Mouse (Mus musculus) cortical plate, adult 2 months (tissue): ENCODE data around the gene Etv6. TPM values are rescaled to one million over a fixed set of nuclear protein-coding genes. Genes with fewer than 3 reads are reported as not detected.

Source experiments
- H3K27ac ChIP-seq: fragments of 200-500 bp; 2 replicates; pipeline ENCODE4 v1.5.1; 2012; ENCODE audit warnings: low read length, control low read depth, inconsistent platforms; ENCODE audit not compliant: insufficient read depth
- H3K4me1 ChIP-seq: fragments of 200-500 bp; 2 replicates; pipeline ENCODE4 v1.6.1; 2011; ENCODE audit warnings: low read length; ENCODE audit not compliant: control insufficient read depth, insufficient read depth
- H3K4me3 ChIP-seq: fragments of 200-500 bp; 2 replicates; pipeline ENCODE4 v1.5.1; 2011; ENCODE audit warnings: mild to moderate bottlenecking, low read length, control low read depth; ENCODE audit not compliant: insufficient read depth
- CTCF ChIP-seq: fragments of 200-500 bp; IDR thresholded peaks from 2 replicates; pipeline ENCODE4 v1.5.1; 2011; ENCODE audit warnings: mild to moderate bottlenecking, control low read depth, low read length; ENCODE audit not compliant: insufficient read depth; ENCODE audit errors: extremely low read depth
- POLR2A ChIP-seq: fragments of 200-500 bp; IDR thresholded peaks from 2 replicates; pipeline ENCODE4 v1.6.1; 2011; ENCODE audit warnings: mild to moderate bottlenecking, low read length, control low read depth; ENCODE audit not compliant: insufficient read depth; ENCODE audit errors: extremely low read depth
- polyA plus RNA-seq: library from polyadenylated mRNA; depleted of rRNA; stranded (reverse); fragments of >200 nt; gene quantifications from 2 replicates; pipeline ENCODE4 v1.2.3, GENCODE M21; 2012

The Etv6 gene
- polyA plus RNA-seq, 1 experiment: 13.0 TPM

DNA sequence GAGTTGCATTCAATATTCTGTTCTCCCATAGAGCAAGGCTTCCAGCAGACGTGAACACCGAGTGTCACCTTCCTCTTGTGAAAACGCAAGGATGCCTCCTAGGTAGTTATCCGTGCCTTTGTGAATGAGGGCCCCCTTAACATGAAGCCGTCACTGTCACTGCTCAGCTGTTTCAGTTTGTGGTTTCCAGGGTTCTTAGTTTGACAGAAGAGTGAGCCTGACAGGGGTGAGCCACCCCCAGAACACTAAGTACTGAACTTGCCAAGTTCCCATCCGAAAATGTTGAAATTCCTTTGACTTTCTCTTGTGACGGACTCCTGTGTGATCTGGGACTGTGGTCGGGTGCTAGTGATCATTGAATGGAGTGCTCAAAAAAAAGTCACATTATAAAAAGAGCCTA, 129.5 kb downstream of the Etv6 start:
- no peak overlapping the region for H3K4me3 ChIP-seq
- no peak for TF ChIP-seq POLR2A
- TF ChIP-seq CTCF: no peak
- H3K4me1 ChIP-seq: no peaks in the 10 kb centered on the region
- no peak overlapping the region for H3K27ac ChIP-seq

DNA sequence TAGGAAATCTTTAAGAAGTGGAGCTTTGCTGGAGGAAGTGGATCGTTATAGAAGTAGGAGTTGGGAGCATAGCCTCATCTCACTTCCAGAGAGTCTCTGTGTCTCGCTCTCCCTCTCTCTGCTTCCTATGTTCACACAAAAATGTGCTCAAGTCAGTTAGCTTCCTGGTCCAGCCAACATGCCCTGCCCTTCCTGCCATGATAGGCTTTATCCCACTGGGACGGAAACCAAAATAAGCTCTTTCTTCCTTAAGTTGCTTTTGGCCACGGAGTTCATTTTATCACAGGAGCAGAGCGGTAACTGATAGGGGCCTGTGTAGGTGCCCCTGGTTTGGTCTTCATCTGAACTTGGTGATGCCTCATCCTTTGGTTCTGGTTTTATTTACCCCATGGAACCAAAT, 132.5 kb downstream of the Etv6 start:
- Histone ChIP-seq H3K4me3 (no peak overlapping the region), H3K4me1 (peaks cover 6% of the 10 kb centered on the region), H3K27ac (no peak overlapping the region)
- TF ChIP-seq POLR2A (no peak), CTCF (no peak)

DNA sequence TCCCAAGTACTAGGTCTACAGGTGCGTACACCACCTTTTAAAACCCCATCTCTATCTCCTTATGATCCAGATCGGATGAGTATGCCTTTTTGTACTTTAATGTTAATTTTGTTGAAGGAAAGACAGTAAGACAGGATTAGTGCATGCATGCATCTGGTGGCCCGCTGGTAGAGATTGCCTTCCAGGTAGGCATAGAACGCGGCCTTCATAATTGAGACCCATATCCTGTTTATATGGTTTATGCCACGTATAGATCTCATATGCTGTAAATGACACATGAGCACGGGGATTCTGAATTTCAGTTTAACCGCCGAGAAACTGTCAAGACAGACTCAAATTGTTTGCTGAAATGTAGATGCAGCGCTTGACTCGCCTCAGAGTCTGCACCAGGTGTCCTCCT, 133.3 kb downstream of the Etv6 start:
- Histone ChIP-seq H3K4me1 (peaks cover 10% of the 10 kb centered on the region), H3K4me3 (no peak overlapping the region), H3K27ac (no peak overlapping the region)
- no peak for TF ChIP-seq CTCF
- TF ChIP-seq POLR2A: no peak

DNA sequence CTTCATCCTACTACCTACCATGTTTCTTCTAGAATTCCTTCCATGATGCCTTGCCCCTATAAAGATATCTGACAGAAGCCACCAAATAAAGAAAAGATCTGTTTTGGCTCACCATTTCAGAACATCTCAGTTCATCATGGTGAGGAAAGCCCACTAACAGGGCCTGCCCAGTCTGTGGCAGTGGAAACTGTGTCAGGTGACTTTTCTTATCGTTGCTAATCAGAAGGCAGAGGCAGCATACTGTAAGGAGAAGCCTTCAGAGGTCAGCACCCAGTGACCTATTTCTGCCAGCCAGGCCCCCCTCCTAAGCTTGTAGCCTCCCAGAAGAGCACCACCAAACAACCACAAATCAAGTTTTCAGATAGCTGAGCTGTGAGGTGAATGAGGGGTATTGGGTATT, 135.7 kb downstream of the Etv6 start:
- peaks cover 10% of the 10 kb centered on the region for H3K4me1 ChIP-seq
- no peak for TF ChIP-seq POLR2A
- no peak for TF ChIP-seq CTCF
- H3K4me3 ChIP-seq: no peak overlapping the region
- no peak overlapping the region for H3K27ac ChIP-seq

DNA sequence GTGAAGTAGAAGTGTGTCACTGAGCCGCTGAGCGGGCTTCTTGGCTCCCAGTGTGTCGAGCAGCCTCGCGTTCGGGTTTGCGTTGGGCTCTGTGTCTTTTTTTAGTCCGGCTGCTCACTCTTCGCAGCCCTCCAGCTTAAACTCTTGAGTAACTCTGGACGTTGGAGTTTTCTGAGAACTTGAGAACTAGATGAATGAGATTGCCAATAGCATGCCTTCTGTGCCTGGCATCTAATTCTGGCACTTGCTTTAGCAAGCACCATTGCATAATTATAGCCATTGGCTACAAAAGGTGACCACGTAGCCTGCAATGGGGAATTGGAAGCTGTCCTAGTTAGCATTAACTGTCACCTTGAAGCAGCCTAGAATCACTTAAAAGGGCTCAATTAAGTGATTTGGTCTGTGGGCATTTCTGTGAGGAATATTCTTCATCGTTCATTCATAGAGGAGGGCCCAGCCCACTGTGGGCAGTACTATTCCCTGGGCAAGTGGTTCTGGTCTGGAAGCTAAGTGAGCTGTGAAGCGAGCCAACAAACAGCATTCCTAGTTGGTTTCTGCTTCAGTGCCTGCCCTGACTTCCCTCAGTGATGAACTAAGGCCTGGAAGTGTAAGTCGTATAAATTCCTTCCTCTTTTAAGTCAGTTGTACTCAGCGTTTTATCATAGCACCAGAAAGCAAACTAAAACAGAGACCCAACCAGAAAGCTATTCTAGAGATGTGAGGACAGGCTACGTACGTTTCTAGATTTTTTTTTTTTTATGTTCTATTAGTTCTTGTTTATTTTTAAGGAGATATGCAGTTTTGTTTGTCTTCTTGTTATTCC, 136.6 kb downstream of the Etv6 start:
- TF ChIP-seq POLR2A (no peak), CTCF (no peak)
- Histone ChIP-seq H3K27ac (peak overlapping the region; percentile 27; the same call in 1 of the 2 replicates), H3K4me1 (peaks cover 10% of the 10 kb centered on the region), H3K4me3 (no peak overlapping the region)

DNA sequence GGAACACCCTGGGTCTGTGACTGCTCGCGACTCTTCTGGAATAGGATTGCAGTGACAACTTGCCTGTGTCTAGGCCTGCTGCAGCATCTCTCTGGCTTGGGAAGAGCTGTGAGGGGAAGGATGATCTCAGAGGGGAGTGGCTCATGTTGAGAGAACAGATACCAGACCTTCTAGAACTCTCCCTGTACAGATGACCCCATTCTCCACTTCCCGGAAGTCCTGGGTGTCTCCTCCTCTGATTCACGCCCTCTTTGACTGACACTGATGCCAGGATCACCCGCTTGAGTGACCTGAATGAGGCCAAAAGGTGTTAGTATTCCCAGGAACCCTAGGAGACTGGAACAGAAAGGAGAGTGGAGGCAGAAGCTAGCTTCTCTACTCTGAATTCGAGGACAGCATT, 137.9 kb downstream of the Etv6 start:
- Histone ChIP-seq H3K4me3 (no peak overlapping the region), H3K4me1 (peaks cover 10% of the 10 kb centered on the region), H3K27ac (no peak overlapping the region)
- TF ChIP-seq CTCF (no peak), POLR2A (no peak)

DNA sequence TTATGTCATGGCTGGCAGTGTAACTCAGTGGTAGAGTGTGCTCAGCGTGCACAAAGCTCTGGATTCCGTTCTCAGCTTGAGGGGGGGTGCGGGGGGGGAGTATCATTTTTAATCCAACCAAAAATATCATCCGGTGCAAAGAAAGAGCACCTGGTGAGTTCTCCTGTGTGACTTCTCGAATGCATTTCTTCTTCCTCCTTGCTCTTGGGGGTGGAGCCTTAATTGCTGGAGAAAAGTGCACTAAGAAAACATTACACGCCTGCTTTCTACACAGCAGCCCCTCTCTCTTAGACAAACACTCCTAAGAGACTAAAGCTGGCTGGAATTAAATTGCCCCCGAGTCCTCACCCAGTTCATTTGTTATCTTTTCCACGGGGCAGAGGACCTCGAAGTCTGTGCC, 139.6 kb downstream of the Etv6 start:
- no peak for TF ChIP-seq CTCF
- TF ChIP-seq POLR2A: no peak
- no peak overlapping the region for H3K27ac ChIP-seq
- no peak overlapping the region for H3K4me3 ChIP-seq
- peaks cover 10% of the 10 kb centered on the region for H3K4me1 ChIP-seq

DNA sequence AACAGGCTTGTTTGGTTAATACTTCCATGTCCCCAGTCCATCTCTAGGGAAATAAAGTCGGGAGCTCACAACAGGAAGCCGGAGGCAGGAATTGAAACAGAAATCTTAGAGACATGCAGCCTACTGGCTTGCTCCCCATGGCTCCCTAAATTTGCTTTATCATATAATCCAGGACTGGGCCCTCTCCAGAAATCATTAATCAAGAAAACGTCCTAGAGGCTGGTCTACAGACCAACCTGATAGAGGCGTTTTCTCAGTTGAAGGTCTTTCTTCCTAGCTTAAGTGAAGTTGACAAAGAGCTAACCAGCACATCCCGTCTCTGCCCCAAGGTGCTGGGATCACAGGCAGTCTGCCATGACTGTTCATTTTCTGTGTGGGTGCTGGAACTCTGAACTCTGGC, 141.7 kb downstream of the Etv6 start:
- H3K4me1 ChIP-seq: peaks cover 10% of the 10 kb centered on the region
- H3K27ac ChIP-seq: no peak overlapping the region
- H3K4me3 ChIP-seq: no peak overlapping the region
- no peak for TF ChIP-seq CTCF
- no peak for TF ChIP-seq POLR2A

DNA sequence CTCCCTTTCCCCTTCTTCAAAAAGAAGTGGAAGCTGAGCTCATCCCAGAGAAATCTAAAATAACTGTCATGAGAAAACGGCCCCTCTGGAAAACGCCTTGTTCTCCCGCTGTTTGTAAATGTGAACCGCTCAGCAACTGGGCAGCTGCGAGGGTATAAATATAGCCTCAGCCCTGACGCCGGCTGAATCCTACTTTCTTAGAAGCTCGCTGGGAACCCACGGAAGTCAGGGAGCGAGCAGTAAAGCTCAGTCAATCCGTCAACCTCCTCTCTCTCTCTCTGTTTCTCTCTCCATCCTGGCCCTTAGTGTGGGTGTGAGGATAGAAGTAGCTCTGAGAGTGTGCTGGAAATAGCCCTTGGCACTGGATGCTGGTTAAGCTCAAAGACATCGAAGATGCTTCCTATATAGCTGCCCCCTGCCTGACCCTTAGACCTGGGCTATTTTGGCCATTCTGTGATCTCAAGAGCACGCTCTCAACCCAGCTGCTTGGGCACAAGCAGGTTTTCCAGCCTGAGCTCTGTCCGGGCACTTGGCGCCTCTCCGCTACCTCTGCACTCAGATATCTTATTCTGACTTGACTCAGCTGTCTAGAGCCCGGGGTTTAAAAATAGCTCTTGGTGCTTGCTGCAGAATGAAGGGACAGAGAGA, 146.9 kb downstream of the Etv6 start:
- Histone ChIP-seq H3K4me1 (peaks cover 7% of the 10 kb centered on the region), H3K4me3 (no peak overlapping the region), H3K27ac (peak overlapping the region; percentile 47)
- no peak for TF ChIP-seq POLR2A
- TF ChIP-seq CTCF: no peak
